Mouse (Mus musculus): Measurements from ENCODE around the gene Fan1. TPM values are rescaled to one million over a fixed set of nuclear protein-coding genes. Genes with fewer than 3 reads are reported as not detected.

Fan1 gene
- polyA plus RNA-seq, 1 experiment, result 3.8 TPM

GRCm38 (mm10) chr7:64349147-64349861 lies 24.6 kb downstream of the Fan1 start:
- Histone ChIP-seq H3K4me3 (replicated peaks; ENCODE audit: extremely low read depth, low read depth, low read length) (no peak overlapping the region), H3K4me1 (ENCODE audit: control insufficient read depth, insufficient read depth, low read length) (no peaks in the 10 kb centered on the region)
- 80% methylated on average over 15 of the region's 15 CpGs for WGBS
- DNase-seq, result no peak
- TF ChIP-seq POLR2A (IDR thresholded peaks at IDR 0.05; ENCODE audit: borderline replicate concordance, extremely low read depth, low read depth, low read length) (no peak), CTCF (IDR thresholded peaks at IDR 0.05; ENCODE audit: insufficient read depth, low read length) (no peak)

- no peak for DNase-seq
- H3K4me3 ChIP-seq (replicated peaks; ENCODE audit: extremely low read depth, low read depth, low read length), result no peak overlapping the region
- TF ChIP-seq CTCF (IDR thresholded peaks at IDR 0.05; ENCODE audit: insufficient read depth, low read length), result no peak
- TF ChIP-seq POLR2A (IDR thresholded peaks at IDR 0.05; ENCODE audit: borderline replicate concordance, extremely low read depth, low read depth, low read length), result no peak
- 88% methylated on average over 1 of the region's 1 CpGs for WGBS
- no peaks in the 10 kb centered on the region for H3K4me1 ChIP-seq (ENCODE audit: control insufficient read depth, insufficient read depth, low read length)
Observed at GRCm38 (mm10) chr7:64347813-64348212, 26.1 kb downstream of the Fan1 start.

- DNase-seq, result no peak
- WGBS, result 87% methylated on average over 1 of the region's 1 CpGs
- no peak overlapping the region for H3K4me3 ChIP-seq (replicated peaks; ENCODE audit: extremely low read depth, low read depth, low read length)
- TF ChIP-seq POLR2A (IDR thresholded peaks at IDR 0.05; ENCODE audit: borderline replicate concordance, extremely low read depth, low read depth, low read length) (no peak), CTCF (IDR thresholded peaks at IDR 0.05; ENCODE audit: insufficient read depth, low read length) (no peak)
- no peaks in the 10 kb centered on the region; the same call in 1 of the 2 replicates for H3K4me1 ChIP-seq (ENCODE audit: control insufficient read depth, insufficient read depth, low read length)
Observed at GRCm38 (mm10) chr7:64332686-64333085, 41.2 kb downstream of the Fan1 start.

GRCm38 (mm10) chr7:64331309-64331708 lies 42.6 kb downstream of the Fan1 start:
- WGBS, result 90% methylated on average over 3 of the region's 3 CpGs
- no peak for DNase-seq
- no peak overlapping the region for H3K4me3 ChIP-seq (replicated peaks; ENCODE audit: extremely low read depth, low read depth, low read length)
- TF ChIP-seq POLR2A (IDR thresholded peaks at IDR 0.05; ENCODE audit: borderline replicate concordance, extremely low read depth, low read depth, low read length) (no peak), CTCF (IDR thresholded peaks at IDR 0.05; ENCODE audit: insufficient read depth, low read length) (no peak)
- no peaks in the 10 kb centered on the region; the same call in 1 of the 2 replicates for H3K4me1 ChIP-seq (ENCODE audit: control insufficient read depth, insufficient read depth, low read length)

GRCm38 (mm10) chr7:64327486-64327885 lies 46.4 kb downstream of the Fan1 start:
- no peak overlapping the region for H3K4me3 ChIP-seq (replicated peaks; ENCODE audit: extremely low read depth, low read depth, low read length)
- DNase-seq, result no peak
- no peaks in the 10 kb centered on the region; the same call in 1 of the 2 replicates for H3K4me1 ChIP-seq (ENCODE audit: control insufficient read depth, insufficient read depth, low read length)
- TF ChIP-seq CTCF (IDR thresholded peaks at IDR 0.05; ENCODE audit: insufficient read depth, low read length) (no peak), POLR2A (IDR thresholded peaks at IDR 0.05; ENCODE audit: borderline replicate concordance, extremely low read depth, low read depth, low read length) (no peak)
- WGBS, result 89% methylated on average over 4 of the region's 4 CpGs

GRCm38 (mm10) chr7:64326892-64327291 lies 47.0 kb downstream of the Fan1 start:
- Histone ChIP-seq H3K4me1 (ENCODE audit: control insufficient read depth, insufficient read depth, low read length) (no peaks in the 10 kb centered on the region; the same call in 1 of the 2 replicates), H3K4me3 (replicated peaks; ENCODE audit: extremely low read depth, low read depth, low read length) (no peak overlapping the region)
- peak; percentile 86 for DNase-seq
- 7% methylated on average over 1 of the region's 1 CpGs for WGBS
- TF ChIP-seq CTCF (IDR thresholded peaks at IDR 0.05; ENCODE audit: insufficient read depth, low read length) (peak; percentile 89), POLR2A (IDR thresholded peaks at IDR 0.05; ENCODE audit: borderline replicate concordance, extremely low read depth, low read depth, low read length) (no peak)

- DNase-seq, result no peak
- TF ChIP-seq POLR2A (IDR thresholded peaks at IDR 0.05; ENCODE audit: borderline replicate concordance, extremely low read depth, low read depth, low read length), result no peak
- no peak for TF ChIP-seq CTCF (IDR thresholded peaks at IDR 0.05; ENCODE audit: insufficient read depth, low read length)
- H3K4me3 ChIP-seq (replicated peaks; ENCODE audit: extremely low read depth, low read depth, low read length), result no peak overlapping the region
- 90% methylated on average over 4 of the region's 4 CpGs for WGBS
- H3K4me1 ChIP-seq (ENCODE audit: control insufficient read depth, insufficient read depth, low read length), result no peaks in the 10 kb centered on the region
Observed at GRCm38 (mm10) chr7:64321658-64322057, 52.2 kb downstream of the Fan1 start.

- no peak for DNase-seq
- no peak for TF ChIP-seq CTCF (IDR thresholded peaks at IDR 0.05; ENCODE audit: insufficient read depth, low read length)
- no peak for TF ChIP-seq POLR2A (IDR thresholded peaks at IDR 0.05; ENCODE audit: borderline replicate concordance, extremely low read depth, low read depth, low read length)
Observed at GRCm38 (mm10) chr7:64321125-64321524, 52.8 kb downstream of the Fan1 start.

GRCm38 (mm10) chr7:64312811-64313210 lies 61.1 kb downstream of the Fan1 start:
- Histone ChIP-seq H3K4me3 (replicated peaks; ENCODE audit: extremely low read depth, low read depth, low read length) (no peak overlapping the region), H3K4me1 (ENCODE audit: control insufficient read depth, insufficient read depth, low read length) (no peaks in the 10 kb centered on the region)
- no peak for DNase-seq
- WGBS, result 83% methylated on average over 7 of the region's 7 CpGs
- no peak for TF ChIP-seq POLR2A (IDR thresholded peaks at IDR 0.05; ENCODE audit: borderline replicate concordance, extremely low read depth, low read depth, low read length)
- TF ChIP-seq CTCF (IDR thresholded peaks at IDR 0.05; ENCODE audit: insufficient read depth, low read length), result no peak

More at GRCm38 (mm10) chr7:64321125-64321524, 52.8 kb downstream of the Fan1 start:
- Histone ChIP-seq H3K4me3 (replicated peaks; ENCODE audit: extremely low read depth, low read depth, low read length) (no peak overlapping the region), H3K4me1 (ENCODE audit: control insufficient read depth, insufficient read depth, low read length) (no peaks in the 10 kb centered on the region)
- 91% methylated on average over 5 of the region's 5 CpGs for WGBS

- no peak for DNase-seq
- TF ChIP-seq CTCF (IDR thresholded peaks at IDR 0.05; ENCODE audit: insufficient read depth, low read length) (no peak), POLR2A (IDR thresholded peaks at IDR 0.05; ENCODE audit: borderline replicate concordance, extremely low read depth, low read depth, low read length) (no peak)
- WGBS, result 50% methylated on average over 2 of the region's 2 CpGs
Observed at GRCm38 (mm10) chr7:64310756-64311155, 63.1 kb downstream of the Fan1 start.

More at GRCm38 (mm10) chr7:64310756-64311155, 63.1 kb downstream of the Fan1 start:
- Histone ChIP-seq H3K4me3 (replicated peaks; ENCODE audit: extremely low read depth, low read depth, low read length) (no peak overlapping the region), H3K4me1 (ENCODE audit: control insufficient read depth, insufficient read depth, low read length) (no peaks in the 10 kb centered on the region)

Data from lung, adult 2 months (tissue).